Mouse (Mus musculus): ENCODE measurements around the gene Eme2.
"Not testable (repeated sequence)": the region's sequence is repeated elsewhere in the genome, so short reads cannot be mapped to it uniquely, and the experiment has no call there.

DNA sequence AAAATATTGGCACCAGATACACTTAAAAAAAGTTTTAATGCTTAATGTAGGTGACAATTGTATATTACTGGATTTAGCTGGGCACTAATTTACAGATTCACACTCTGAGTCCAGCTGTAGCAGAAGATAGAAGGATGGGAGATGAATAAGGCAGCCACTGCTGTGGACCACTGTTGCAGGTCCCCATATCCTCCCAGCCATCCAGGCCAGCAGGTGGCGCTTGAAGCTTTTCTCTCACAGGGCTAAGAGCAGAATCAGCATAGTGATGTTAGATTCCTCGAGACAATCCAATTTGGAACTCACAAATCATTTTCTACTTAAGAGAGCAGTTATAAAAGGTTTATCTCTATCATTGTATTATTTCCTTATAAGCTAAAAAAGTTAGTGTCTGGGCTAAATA, 47.6 kb upstream of the Eme2 start:
- peak; percentile 61 for TF ChIP-seq CTCF (IDR thresholded peaks at IDR 0.05; ENCODE audit: control insufficient read depth, insufficient read depth, low read length)
- not testable (repeated sequence) for TF ChIP-seq POLR2A (IDR thresholded peaks at IDR 0.05; ENCODE audit: borderline replicate concordance, control insufficient read depth, low read depth, low read length)
